ENCODE assay signal across 8 mouse cellular contexts in genomic region chr5:111257127-111257526, GRCm38 (mm10).
DNase-seq lines count a peak whose midpoint lies in the region; ATAC-seq and TF ChIP-seq lines count a peak whose summit lies in the region.

No protein-coding gene starts in this region.

- H3K27ac ChIP-seq in embryonic facial prominence, embryonic 14.5 days (replicated peaks; ENCODE audit: low read depth, low read length) = peak overlapping the region; percentile 53
- H3K27ac ChIP-seq in hindbrain, embryonic 15.5 days (replicated peaks) = peak overlapping the region; percentile 86
- no peak overlapping the region for H3K27ac ChIP-seq in lung, embryonic 14.5 days (ENCODE audit: low read depth)

- 0 out of 2 replicates have a peak, but pooled peaks have one; percentile 26 for ATAC-seq in embryonic facial prominence, embryonic 14.5 days (ENCODE audit: low read depth)
- peak; percentile 36; the same call in 1 of the 2 replicates for ATAC-seq in hindbrain, embryonic 15.5 days (ENCODE audit: low FRiP score, low read depth)
- no peak for ATAC-seq in lung, embryonic 14.5 days (ENCODE audit: insufficient read depth)
- no peak for ATAC-seq in megakaryocyte-erythroid progenitor cell, adult 5-6 weeks (replicated peaks; ENCODE audit: low FRiP score, low TSS enrichment, poor library complexity, severe bottlenecking)

- no peaks in the 10 kb centered on the region for H3K9me3 ChIP-seq in embryonic facial prominence, embryonic 14.5 days (ENCODE audit: control insufficient read depth, low read length)
- H3K9me3 ChIP-seq in hindbrain, embryonic 15.5 days = no peaks in the 10 kb centered on the region
- H3K9me3 ChIP-seq in lung, embryonic 14.5 days (ENCODE audit: low read depth, low read length) = no peaks in the 10 kb centered on the region

- no peak overlapping the region for H3K9ac ChIP-seq in embryonic facial prominence, embryonic 14.5 days (ENCODE audit: low read depth, low read length)
- 0 out of 2 replicates have a peak overlapping the region, but pooled peaks have one; percentile 21 for H3K9ac ChIP-seq in hindbrain, embryonic 15.5 days
- no peak overlapping the region for H3K9ac ChIP-seq in lung, embryonic 14.5 days

- peaks cover 26% of the 10 kb centered on the region for H3K4me1 ChIP-seq in embryonic facial prominence, embryonic 14.5 days (ENCODE audit: control insufficient read depth, insufficient read depth, low read length)
- H3K4me1 ChIP-seq in hindbrain, embryonic 15.5 days (replicated peaks) = peaks cover 53% of the 10 kb centered on the region
- peaks cover 17% of the 10 kb centered on the region for H3K4me1 ChIP-seq in lung, embryonic 14.5 days (ENCODE audit: insufficient read depth)

- H3K4me3 ChIP-seq in embryonic facial prominence, embryonic 14.5 days (ENCODE audit: low read depth, low read length) = no peak overlapping the region
- no peak overlapping the region for H3K4me3 ChIP-seq in hindbrain, embryonic 15.5 days
- no peak overlapping the region for H3K4me3 ChIP-seq in lung, embryonic 14.5 days (ENCODE audit: low read depth, low read length)

- peak; percentile 36 for DNase-seq in ovary, postnatal 10 days (ENCODE audit: low spot score)
- DNase-seq in ovary, adult 18-20 months (ENCODE audit: low spot score) = no peak
- DNase-seq in adrenal gland, postnatal 36 days = peak; percentile 75 to 84
- DNase-seq in embryonic facial prominence, embryonic 14.5 days (ENCODE audit: low spot score) = peak; percentile 81
- DNase-seq in lung, embryonic 14.5 days = peak; percentile 87
- peak; percentile 51 for DNase-seq in retina, adult 2 months (ENCODE audit: low read depth, low spot score)

- TF ChIP-seq CTCF in lung, embryonic 14.5 days (IDR thresholded peaks at IDR 0.05; ENCODE audit: low read depth) = peak; percentile 82

- 5% methylated on average over 2 of the region's 2 CpGs for WGBS in embryonic facial prominence, embryonic 14.5 days
- WGBS in hindbrain, embryonic 15.5 days = 2% methylated on average over 2 of the region's 2 CpGs
- 8% methylated on average over 2 of the region's 2 CpGs for WGBS in lung, embryonic 14.5 days

- H3K36me3 ChIP-seq in embryonic facial prominence, embryonic 14.5 days (ENCODE audit: control insufficient read depth, insufficient read depth, low read length) = no peaks in the 10 kb centered on the region
- H3K36me3 ChIP-seq in hindbrain, embryonic 15.5 days = no peaks in the 10 kb centered on the region
- H3K36me3 ChIP-seq in lung, embryonic 14.5 days (ENCODE audit: insufficient read depth) = peaks cover 5% of the 10 kb centered on the region; the same call in 1 of the 2 replicates

- no peaks in the 10 kb centered on the region for H3K27me3 ChIP-seq in embryonic facial prominence, embryonic 14.5 days (replicated peaks; ENCODE audit: control insufficient read depth, insufficient read depth, low read length)
- H3K27me3 ChIP-seq in hindbrain, embryonic 15.5 days = no peaks in the 10 kb centered on the region
- no peaks in the 10 kb centered on the region for H3K27me3 ChIP-seq in lung, embryonic 14.5 days (ENCODE audit: insufficient read depth, low read length)

- no peak overlapping the region for H3K4me2 ChIP-seq in embryonic facial prominence, embryonic 14.5 days (ENCODE audit: low read depth, low read length)
- no peak overlapping the region for H3K4me2 ChIP-seq in hindbrain, embryonic 15.5 days
- H3K4me2 ChIP-seq in lung, embryonic 14.5 days = no peak overlapping the region

Comparison
In these comparisons a context has a peak if more than half of its experiments do, and no peak if none do; other contexts are left out.
1. ATAC-seq: peak in embryonic facial prominence, embryonic 14.5 days (single experiment) and hindbrain, embryonic 15.5 days (single experiment); none in lung, embryonic 14.5 days (single experiment) and megakaryocyte-erythroid progenitor cell, adult 5-6 weeks (single experiment).